Mouse (Mus musculus) stomach, postnatal 0 days (tissue): ENCODE measurements around the gene Mapk11.

Experiments used
- CTCF ChIP-seq: IDR thresholded peaks from 2 replicates; pipeline ENCODE4 v1.5.1; 2016; ENCODE audit warnings: antibody characterized with exemption, low read depth, mild to moderate bottlenecking, moderate library complexity
- EP300 ChIP-seq: optimal IDR thresholded peaks from 2 replicates; pipeline ENCODE3; 2016; ENCODE audit warnings: antibody characterized with exemption

DNA sequence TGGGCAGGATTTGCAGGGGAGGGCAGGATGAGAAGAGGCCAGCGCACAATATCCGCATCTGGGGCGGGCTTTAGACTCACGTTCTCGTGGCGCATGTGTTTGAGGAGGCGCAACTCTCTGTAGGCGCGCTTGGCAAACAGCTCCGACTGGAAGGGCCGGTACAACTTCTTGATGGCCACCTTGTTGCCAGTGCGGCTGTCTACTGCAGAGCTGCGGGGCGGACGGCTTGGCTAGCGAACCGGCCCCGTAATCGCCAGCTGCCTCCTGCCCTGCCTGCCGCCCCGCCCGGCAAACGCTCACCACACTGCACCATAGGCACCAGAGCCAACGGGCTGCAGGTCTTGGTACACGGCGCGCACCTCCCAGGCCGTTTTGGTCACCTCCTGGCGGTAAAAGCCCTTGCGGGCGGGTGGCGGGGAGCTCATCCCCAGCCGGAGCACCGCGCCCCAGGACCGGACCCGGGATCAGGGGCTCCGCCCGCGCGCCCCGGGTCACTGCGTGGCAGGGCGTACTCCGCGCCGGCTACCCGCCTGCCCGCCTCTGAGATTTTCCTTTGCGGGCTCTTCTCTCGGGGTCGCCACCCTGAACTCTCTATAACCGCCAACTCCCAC lies 9.3 kb downstream of the Mapk11 start:
- TF ChIP-seq CTCF (no peak), EP300 (peak; percentile 11)
